ENCODE assay signal across 8 mouse cellular contexts in the genomic region with DNA sequence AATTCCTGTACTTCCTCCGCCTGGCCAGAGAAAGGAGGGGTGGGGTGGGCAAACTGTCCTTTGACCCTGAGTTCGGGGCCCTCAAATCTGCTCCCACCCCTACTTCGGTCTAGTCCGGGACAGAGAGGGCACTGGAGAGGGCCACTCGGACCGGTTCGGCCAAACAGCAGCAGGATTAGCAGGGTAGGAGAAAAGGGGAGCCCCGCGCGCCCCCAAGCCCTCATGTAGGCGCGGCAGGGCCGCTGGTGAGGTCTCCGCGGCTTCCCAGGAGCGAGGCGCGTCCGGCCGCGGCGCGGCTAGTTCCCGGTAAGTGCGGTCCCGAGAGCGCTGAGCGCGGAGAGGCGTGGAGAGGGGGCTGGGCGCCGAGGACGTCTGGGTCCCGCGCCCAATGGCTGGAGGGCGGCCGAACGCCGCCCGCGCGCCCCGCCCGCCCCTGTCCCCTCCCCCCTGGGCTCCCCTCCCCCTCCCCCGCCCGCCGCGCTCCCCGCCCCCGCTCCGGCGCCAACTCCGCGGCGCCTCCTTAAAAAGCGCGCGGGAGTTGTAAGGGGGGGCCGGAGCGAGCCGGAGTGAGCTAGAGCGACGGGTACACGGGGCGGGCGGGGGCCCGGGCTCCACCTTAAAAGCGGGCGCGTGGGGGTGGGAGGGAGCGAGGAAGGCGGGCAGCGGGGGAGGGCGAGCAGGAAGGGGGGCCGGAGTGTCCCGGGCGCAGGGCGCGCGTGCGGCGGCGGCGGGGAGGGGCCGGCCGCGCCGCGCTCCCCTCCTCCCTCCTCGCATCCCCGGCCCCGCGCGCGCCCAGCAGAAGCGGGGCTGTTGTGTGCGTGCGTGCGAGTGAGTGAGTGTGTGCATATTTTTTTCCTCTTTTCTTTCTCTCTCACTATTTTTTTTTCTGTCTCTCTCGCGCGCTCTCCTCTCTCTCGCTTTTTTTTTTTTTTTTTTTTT. TPM values are rescaled to one million over a fixed set of nuclear protein-coding genes. Genes with fewer than 3 reads are reported as not detected.
A peak's percentile ranks its signal among the peaks of the same experiment; 100 is the strongest.
DNase-seq lines count a peak whose midpoint lies in the region; ATAC-seq and TF ChIP-seq lines count a peak whose summit lies in the region.

No protein-coding gene starts in this region.

- intact Hi-C loops in heart, adult 2 months (cut with DNase I) = loop anchor here (2.0 to 5.0 kb wide), 2 partner anchors 22 to 255 kb away; partner anchors contain the start of gene Adgre5

- TF ChIP-seq EP300 in heart, adult 2 months (IDR thresholded peaks at IDR 0.05; ENCODE audit: insufficient read depth, low read depth, low read length) = peak; percentile 37; the same call in 1 of the 2 replicates

- no peaks in the 10 kb centered on the region for H3K9me3 ChIP-seq in embryonic facial prominence, embryonic 12.5 days
- no peaks in the 10 kb centered on the region for H3K9me3 ChIP-seq in midbrain, postnatal 0 days (ENCODE audit: low read length)

- H3K36me3 ChIP-seq in embryonic facial prominence, embryonic 12.5 days = peaks cover 36% of the 10 kb centered on the region
- H3K36me3 ChIP-seq in heart, adult 2 months (ENCODE audit: control insufficient read depth, insufficient read depth, low read length) = no peaks in the 10 kb centered on the region
- no peaks in the 10 kb centered on the region for H3K36me3 ChIP-seq in kidney, adult 2 months (ENCODE audit: control insufficient read depth, insufficient read depth, low read length)
- H3K36me3 ChIP-seq in midbrain, postnatal 0 days (ENCODE audit: insufficient read depth, low read length) = peaks cover 8% of the 10 kb centered on the region

- H3K4me3 ChIP-seq in embryonic facial prominence, embryonic 12.5 days = peak overlapping the region; percentile 84
- H3K4me3 ChIP-seq in heart, adult 2 months = peak overlapping the region; percentile 80
- H3K4me3 ChIP-seq in kidney, adult 2 months (ENCODE audit: insufficient read depth, low read depth, low read length) = peak overlapping the region; percentile 61
- peak overlapping the region; percentile 73 for H3K4me3 ChIP-seq in midbrain, postnatal 0 days (ENCODE audit: low read depth, low read length)

- peak; percentile 76 for TF ChIP-seq POLR2A in heart, adult 2 months (IDR thresholded peaks at IDR 0.05; ENCODE audit: insufficient read depth, low read depth, low read length)
- peak; percentile 63 for TF ChIP-seq POLR2A in kidney, adult 2 months (IDR thresholded peaks at IDR 0.05; ENCODE audit: low read depth, low read length)

- H3K4me1 ChIP-seq in embryonic facial prominence, embryonic 12.5 days = peaks cover 27% of the 10 kb centered on the region
- peaks cover 3% of the 10 kb centered on the region for H3K4me1 ChIP-seq in heart, adult 2 months (ENCODE audit: control insufficient read depth, insufficient read depth, low read length)
- peaks cover 7% of the 10 kb centered on the region; the same call in 1 of the 2 replicates for H3K4me1 ChIP-seq in kidney, adult 2 months (ENCODE audit: control insufficient read depth, insufficient read depth, low read length)
- peaks cover 5% of the 10 kb centered on the region; the same call in 1 of the 2 replicates for H3K4me1 ChIP-seq in midbrain, postnatal 0 days (ENCODE audit: insufficient read depth, low read length)

- H3K4me2 ChIP-seq in embryonic facial prominence, embryonic 12.5 days (replicated peaks) = peak overlapping the region; percentile 72
- H3K4me2 ChIP-seq in midbrain, postnatal 0 days (ENCODE audit: low read depth, low read length, poor library complexity, severe bottlenecking) = peak overlapping the region; percentile 92

- H3K79me2 ChIP-seq in heart, adult 2 months (replicated peaks; ENCODE audit: control insufficient read depth, insufficient read depth, low read length) = no peaks in the 10 kb centered on the region

- under 1% methylated on average over 22 of the region's 103 CpGs for WGBS in embryonic facial prominence, embryonic 12.5 days
- under 1% methylated on average over 47 of the region's 103 CpGs for WGBS in heart, adult 2 months
- 1% methylated on average over 66 of the region's 103 CpGs for WGBS in kidney, adult 2 months
- WGBS in midbrain, postnatal 0 days = under 1% methylated on average over 32 of the region's 103 CpGs

- H3K27me3 ChIP-seq in embryonic facial prominence, embryonic 12.5 days = peaks cover 15% of the 10 kb centered on the region; the same call in 1 of the 2 replicates
- H3K27me3 ChIP-seq in heart, adult 2 months (ENCODE audit: control insufficient read depth, insufficient read depth, low read length) = no peaks in the 10 kb centered on the region
- H3K27me3 ChIP-seq in kidney, adult 2 months (replicated peaks; ENCODE audit: control insufficient read depth, insufficient read depth, low read length) = no peaks in the 10 kb centered on the region
- no peaks in the 10 kb centered on the region for H3K27me3 ChIP-seq in midbrain, postnatal 0 days (ENCODE audit: insufficient read depth, low read length)

- no peak for TF ChIP-seq CTCF in heart, adult 2 months (IDR thresholded peaks at IDR 0.05)
- TF ChIP-seq CTCF in kidney, adult 2 months (conservative IDR thresholded peaks at IDR 0.05; ENCODE audit: insufficient read depth, insufficient read length, low read depth, low read length) = no peak
- no peak for TF ChIP-seq CTCF in midbrain, postnatal 0 days (IDR thresholded peaks at IDR 0.05)

- peak overlapping the region; percentile 86 for H3K9ac ChIP-seq in embryonic facial prominence, embryonic 12.5 days
- peak overlapping the region; percentile 88 for H3K9ac ChIP-seq in heart, adult 2 months (ENCODE audit: low read depth, low read length)
- peak overlapping the region; percentile 79 for H3K9ac ChIP-seq in midbrain, postnatal 0 days (replicated peaks; ENCODE audit: low read length, poor library complexity, severe bottlenecking)

- ATAC-seq in embryonic facial prominence, embryonic 12.5 days (ENCODE audit: insufficient number of reproducible peaks, insufficient read depth, low FRiP score, low TSS enrichment) = peak; percentile 68
- peak; percentile 71 for ATAC-seq in midbrain, postnatal 0 days (ENCODE audit: low FRiP score)

- peak; percentile 91 for DNase-seq in A20 (ENCODE audit: low read depth, low spot score)
- peak; percentile 68 to 78 for DNase-seq in adrenal gland, postnatal 4 days (ENCODE audit: low spot score in 2 of 2)
- DNase-seq in heart, adult 2 months = peak; percentile 93 to 94
- peak; percentile 96 for DNase-seq in kidney, adult 2 months
- peak; percentile 92 for DNase-seq in liver
- DNase-seq in midbrain, postnatal 0 days (ENCODE audit: low spot score) = peak; percentile 86
- DNase-seq in spleen, postnatal 10 days (ENCODE audit: low spot score in 2 of 2) = peak; percentile 81 to 87

- H3K27ac ChIP-seq in embryonic facial prominence, embryonic 12.5 days = peak overlapping the region; percentile 99
- H3K27ac ChIP-seq in heart, adult 2 months = peak overlapping the region; percentile 98
- H3K27ac ChIP-seq in kidney, adult 2 months (ENCODE audit: insufficient read depth, low read depth, low read length) = peak overlapping the region; percentile 96
- H3K27ac ChIP-seq in midbrain, postnatal 0 days (ENCODE audit: low read depth, low read length) = peak overlapping the region; percentile 87

RNA-seq across cellular contexts. Expression of gene Samd1, which starts 0.6 kb away (rescaled TPM):
- 10 to 100 TPM; 57.6 to 63.1 TPM for total RNA-seq in adrenal gland, postnatal 4 days (2021)
- 11.6 and 14.1 TPM in 2 replicates for polyA plus RNA-seq in embryonic facial prominence, embryonic 12.5 days (2016; fragmentation: Nextera tagmentation; extraction: Ambion mirVana)
- 10 to 100 TPM; 21.6 to 29.9 TPM for total RNA-seq in heart, adult 2 months (2021)
- polyA plus RNA-seq in heart, adult 2 months (2012; rRNA removed) = 29.7 and 32.1 TPM in 2 replicates
- polyA plus RNA-seq in kidney, adult 2 months (2012; rRNA removed) = 37.2 and 44.5 TPM in 2 replicates
- 65.3 and 86.9 TPM in 2 replicates for total RNA-seq in midbrain, postnatal 0 days (2014; rRNA removed)
- polyA plus RNA-seq in midbrain, postnatal 0 days (2015; fragmentation: Nextera tagmentation; extraction: Ambion mirVana) = 4.1 and 4.6 TPM in 2 replicates

RNA-seq across cellular contexts. Expression of gene 1700067K01Rik, which starts 4.5 kb away (rescaled TPM):
- total RNA-seq in adrenal gland, postnatal 4 days (2021) = under 1 TPM; 0.62 to 0.76 TPM
- polyA plus RNA-seq in embryonic facial prominence, embryonic 12.5 days (2016; fragmentation: Nextera tagmentation; extraction: Ambion mirVana) = 1.9 and 2.0 TPM in 2 replicates
- total RNA-seq in heart, adult 2 months (2021) = under 1 TPM in 1 of 2 experiments, not detected in 1; 0.26 TPM
- 0.16 and 0.50 TPM in 2 replicates for polyA plus RNA-seq in heart, adult 2 months (2012; rRNA removed)
- 5.1 and 7.0 TPM in 2 replicates for polyA plus RNA-seq in kidney, adult 2 months (2012; rRNA removed)
- total RNA-seq in midbrain, postnatal 0 days (2014; rRNA removed) = 1.2 TPM in 1 of 2 replicates, not detected in the other
- polyA plus RNA-seq in midbrain, postnatal 0 days (2015; fragmentation: Nextera tagmentation; extraction: Ambion mirVana) = 0.58 and 0.69 TPM in 2 replicates

RNA-seq across cellular contexts. Expression of gene 2210011C24Rik, which starts 15.1 kb away (rescaled TPM):
- total RNA-seq in adrenal gland, postnatal 4 days (2021) = 1 to 10 TPM in 1 of 2 experiments, under 1 TPM in 1; 0.31 to 1.5 TPM
- polyA plus RNA-seq in embryonic facial prominence, embryonic 12.5 days (2016; fragmentation: Nextera tagmentation; extraction: Ambion mirVana) = 0.28 TPM in 1 of 2 replicates, not detected in the other
- 1 to 10 TPM; 2.2 to 3.7 TPM for total RNA-seq in heart, adult 2 months (2021)
- 0.64 and 1.2 TPM in 2 replicates for polyA plus RNA-seq in heart, adult 2 months (2012; rRNA removed)
- polyA plus RNA-seq in kidney, adult 2 months (2012; rRNA removed) = 9.1 and 14.3 TPM in 2 replicates
- 0.66 TPM in 1 of 2 replicates, not detected in the other for total RNA-seq in midbrain, postnatal 0 days (2014; rRNA removed)
- 0.43 and 1.5 TPM in 2 replicates for polyA plus RNA-seq in midbrain, postnatal 0 days (2015; fragmentation: Nextera tagmentation; extraction: Ambion mirVana)

RNA-seq across cellular contexts. Expression of gene Prkaca, which starts 24.0 kb away (rescaled TPM):
- total RNA-seq in adrenal gland, postnatal 4 days (2021) = 100 to 1,000 TPM; 225 to 237 TPM
- 191 and 206 TPM in 2 replicates for polyA plus RNA-seq in embryonic facial prominence, embryonic 12.5 days (2016; fragmentation: Nextera tagmentation; extraction: Ambion mirVana)
- 100 to 1,000 TPM; 306 to 331 TPM for total RNA-seq in heart, adult 2 months (2021)
- 239 and 333 TPM in 2 replicates for polyA plus RNA-seq in heart, adult 2 months (2012; rRNA removed)
- polyA plus RNA-seq in kidney, adult 2 months (2012; rRNA removed) = 88.3 and 95.6 TPM in 2 replicates
- 190 and 218 TPM in 2 replicates for total RNA-seq in midbrain, postnatal 0 days (2014; rRNA removed)
- polyA plus RNA-seq in midbrain, postnatal 0 days (2015; fragmentation: Nextera tagmentation; extraction: Ambion mirVana) = 253 and 259 TPM in 2 replicates

RNA-seq across cellular contexts. Expression of gene Palm3, which starts 24.4 kb away (rescaled TPM):
- 1 to 10 TPM; 1.1 to 6.0 TPM for total RNA-seq in adrenal gland, postnatal 4 days (2021)
- 9.0 and 9.4 TPM in 2 replicates for polyA plus RNA-seq in embryonic facial prominence, embryonic 12.5 days (2016; fragmentation: Nextera tagmentation; extraction: Ambion mirVana)
- under 1 TPM; 0.20 to 0.26 TPM for total RNA-seq in heart, adult 2 months (2021)
- 0.21 TPM in 1 of 2 replicates, not detected in the other for polyA plus RNA-seq in heart, adult 2 months (2012; rRNA removed)
- 7.8 and 7.9 TPM in 2 replicates for polyA plus RNA-seq in kidney, adult 2 months (2012; rRNA removed)
- total RNA-seq in midbrain, postnatal 0 days (2014; rRNA removed) = 5.1 and 8.0 TPM in 2 replicates
- 4.4 and 4.9 TPM in 2 replicates for polyA plus RNA-seq in midbrain, postnatal 0 days (2015; fragmentation: Nextera tagmentation; extraction: Ambion mirVana)

Comparison
In these comparisons a context has a peak if more than half of its experiments do, and no peak if none do; other contexts are left out.
1. Peak in every context shown above with its lines: DNase-seq, ATAC-seq, H3K4me3 ChIP-seq and H3K27ac ChIP-seq.